Mouse (Mus musculus) layer of hippocampus, postnatal 10 days (tissue): Measurements from ENCODE around the gene Prss54. TPM values are rescaled to one million over a fixed set of nuclear protein-coding genes. Genes with fewer than 3 reads are reported as not detected.
A peak's percentile ranks its signal among the peaks of the same experiment; 100 is the strongest.

Experiments used
- DNase-seq, 2 experiments: peaks; one replicate each; pipeline ENCODE4 v3.0.0; 2021; ENCODE audit warnings: low spot score in 2 of 2
- total RNA-seq, 2 experiments: library from RNA; stranded (reverse); gene quantifications; 2 replicates each; pipeline ENCODE4 v1.2.3; 2021

Gene Prss54
- total RNA-seq, 2 experiments from 2014 or later = not detected

DNA sequence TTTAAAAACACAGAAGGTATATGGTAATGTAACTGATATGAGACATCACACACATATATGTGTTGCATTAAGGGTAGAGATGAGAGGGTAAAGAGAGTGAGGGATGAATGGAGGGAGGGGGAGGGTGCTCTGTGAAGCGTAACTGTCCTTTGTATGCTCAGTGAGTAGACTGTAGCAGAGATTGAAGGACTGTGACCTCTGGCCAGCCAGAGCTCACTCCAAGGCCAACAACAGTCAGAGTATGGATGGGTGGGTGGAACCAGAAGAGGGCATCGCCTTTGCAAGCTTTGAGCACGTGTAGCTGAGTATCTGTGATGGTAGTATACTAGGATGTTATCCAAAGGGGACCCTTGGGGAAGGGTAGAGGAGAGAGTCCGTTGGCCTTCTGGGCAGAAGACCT lies 24.6 kb downstream of the Prss54 start:
- DNase-seq = no peak

DNA sequence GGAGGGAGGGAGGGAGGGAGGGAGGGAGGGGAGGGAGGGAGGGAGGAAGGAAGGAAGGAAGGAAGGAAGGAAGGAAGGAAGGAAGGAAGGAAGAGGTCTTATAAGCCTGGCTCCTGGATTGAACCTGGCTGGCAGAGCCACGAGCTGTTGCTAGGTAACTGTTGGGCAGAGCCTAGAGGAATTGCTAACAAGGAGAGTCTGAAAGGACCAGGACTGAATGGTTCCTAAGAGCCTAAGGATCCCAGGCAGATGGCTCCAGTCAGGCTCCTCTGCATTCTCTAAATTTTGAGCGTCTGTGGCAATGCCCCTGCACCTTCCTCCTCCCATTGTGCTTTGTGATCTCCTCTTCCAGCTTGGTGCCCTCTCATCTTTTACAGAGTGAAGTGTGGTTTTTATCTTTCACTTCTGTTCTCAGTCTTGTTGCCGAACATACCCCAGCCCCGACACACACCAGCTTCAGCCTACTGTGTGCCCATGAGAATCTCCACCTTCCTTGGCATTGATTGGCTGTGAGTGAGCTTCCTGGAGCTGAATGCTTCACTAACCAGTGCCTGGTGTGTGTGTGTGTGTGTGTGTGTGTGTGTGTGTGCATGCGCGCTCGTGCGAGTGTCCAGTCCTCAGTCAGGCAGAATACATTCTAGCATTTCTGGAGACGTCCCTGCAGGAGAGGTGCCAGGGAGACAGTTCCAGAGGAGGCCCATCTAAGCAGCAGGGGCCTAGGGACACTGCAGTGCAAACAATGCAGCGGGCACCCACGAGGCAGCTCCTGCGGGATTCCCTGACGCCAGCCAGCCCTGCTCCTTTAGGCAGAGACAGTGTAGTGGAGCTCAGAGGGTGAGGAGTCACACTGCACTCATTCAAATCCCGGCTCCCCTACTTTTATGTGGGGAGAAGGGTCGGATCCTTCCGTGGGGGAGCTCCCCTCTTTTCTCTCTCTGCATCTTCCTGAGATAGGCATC lies 26.0 kb downstream of the Prss54 start:
- peak; percentile 26 to 35 for DNase-seq

DNA sequence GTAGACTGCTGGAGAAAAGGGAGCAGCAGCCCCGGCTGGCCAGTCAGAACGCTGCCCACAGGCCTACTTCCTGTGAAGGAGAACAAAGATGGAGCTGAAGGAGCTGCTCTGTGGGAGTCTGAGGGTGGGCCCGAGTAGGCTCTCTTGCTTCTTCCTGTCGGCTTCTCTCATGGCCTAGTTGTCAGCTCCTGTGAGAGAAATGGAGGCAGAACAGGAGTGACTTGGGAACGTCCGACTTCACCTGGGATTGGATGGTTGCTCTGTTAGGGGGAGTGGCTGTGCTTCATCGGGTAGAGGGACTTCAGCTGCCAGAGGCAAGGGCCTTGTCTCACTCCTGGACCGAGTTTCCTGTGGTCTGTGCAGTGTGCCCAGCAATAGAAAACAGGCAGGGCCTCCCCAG lies 28.2 kb downstream of the Prss54 start:
- no peak for DNase-seq

DNA sequence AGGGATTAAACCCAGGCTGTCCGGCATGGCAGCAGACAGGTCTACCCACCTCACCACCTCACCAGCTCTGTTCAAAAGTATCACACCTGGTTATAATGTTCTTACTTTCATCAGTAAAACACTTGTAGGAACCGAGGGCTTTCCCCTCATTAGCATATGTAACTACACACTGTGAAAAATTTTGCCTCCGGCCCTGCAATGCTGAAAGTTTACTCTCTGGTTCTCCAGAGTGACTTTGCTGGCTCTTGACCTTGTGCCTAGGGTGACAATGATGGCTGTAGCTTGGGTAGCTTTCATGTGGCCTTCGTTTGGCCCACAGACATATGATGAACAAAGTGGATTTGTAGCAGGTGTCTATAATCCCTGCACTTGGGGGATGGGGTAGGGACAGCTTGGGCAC lies 29.2 kb downstream of the Prss54 start:
- no peak for DNase-seq

DNA sequence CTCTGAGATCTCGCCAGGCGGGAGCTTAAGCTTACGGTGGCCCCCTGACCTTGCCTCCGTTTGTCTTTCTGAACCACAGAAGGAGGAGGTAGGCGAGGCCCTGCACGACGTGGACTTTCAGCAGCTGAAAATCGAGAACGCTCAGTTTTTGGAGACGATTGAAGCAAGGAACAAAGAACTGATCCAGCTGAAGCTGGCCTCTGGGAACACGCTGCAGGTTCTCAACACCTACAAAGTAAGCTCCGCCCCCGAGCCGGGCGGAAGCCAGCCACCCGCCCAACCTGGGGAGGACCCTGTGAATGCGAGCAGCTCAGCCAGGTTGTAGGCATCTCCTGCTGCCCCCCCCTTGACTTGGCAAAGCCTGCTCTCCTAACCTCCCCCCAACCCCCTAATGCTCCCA lies 30.3 kb downstream of the Prss54 start:
- DNase-seq = no peak

DNA sequence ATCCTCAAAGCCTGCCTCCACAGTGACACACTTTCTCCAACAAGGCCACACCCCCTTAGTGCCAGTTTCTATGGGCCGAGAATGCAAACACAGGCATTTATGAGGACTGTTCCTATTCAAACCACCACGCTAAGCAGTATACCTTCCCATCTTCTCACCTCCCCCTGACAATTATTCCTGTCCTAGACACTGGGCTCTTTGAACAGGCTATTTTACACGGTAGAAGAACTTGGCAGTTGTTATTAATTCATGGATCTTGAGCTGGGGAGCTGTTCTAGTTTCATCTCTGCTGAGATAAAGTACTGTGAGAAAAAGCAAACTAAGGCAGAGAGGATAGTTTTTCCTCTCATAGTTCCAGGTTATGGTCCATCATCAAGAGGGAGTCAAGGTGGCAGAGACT lies 33.1 kb downstream of the Prss54 start:
- DNase-seq = no peak

DNA sequence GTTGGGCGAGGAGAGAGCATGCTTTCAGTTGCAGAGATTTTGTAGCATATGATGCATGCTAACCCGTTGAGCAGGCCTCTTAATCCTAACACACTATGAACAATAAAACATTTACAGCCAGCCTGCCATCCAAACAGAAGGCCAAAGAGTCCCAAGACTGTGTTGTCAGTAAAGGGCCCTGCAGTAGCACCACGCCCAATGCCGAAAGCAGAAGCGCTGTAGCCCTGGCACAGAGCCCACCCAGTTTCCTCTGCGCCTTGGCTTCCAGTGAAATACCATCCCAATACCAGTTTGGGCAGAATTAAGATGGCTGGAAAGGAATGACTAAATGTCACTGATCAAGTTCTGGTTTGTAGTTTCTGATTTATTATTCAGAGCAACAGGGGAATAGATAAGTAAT lies 33.9 kb downstream of the Prss54 start:
- DNase-seq = no peak

DNA sequence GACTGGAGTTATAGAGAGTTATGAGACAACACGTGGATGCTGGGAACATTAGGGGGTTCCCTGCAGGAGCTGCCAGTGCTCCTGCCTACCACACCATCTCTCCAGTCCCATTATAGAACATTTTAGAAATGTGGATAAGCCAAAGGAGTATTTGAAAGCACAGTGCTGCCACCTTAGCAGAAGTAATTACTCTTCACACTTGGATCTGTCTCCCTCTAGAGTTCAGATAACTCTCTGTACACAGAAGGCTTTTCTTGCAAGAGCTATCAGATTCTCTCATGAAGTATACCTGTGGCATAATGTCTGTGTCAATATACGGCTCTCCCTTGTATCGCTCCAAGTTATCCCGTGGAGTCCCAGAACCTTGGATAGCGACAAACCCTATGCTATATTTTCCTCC lies 36.7 kb downstream of the Prss54 start:
- DNase-seq = no peak

DNA sequence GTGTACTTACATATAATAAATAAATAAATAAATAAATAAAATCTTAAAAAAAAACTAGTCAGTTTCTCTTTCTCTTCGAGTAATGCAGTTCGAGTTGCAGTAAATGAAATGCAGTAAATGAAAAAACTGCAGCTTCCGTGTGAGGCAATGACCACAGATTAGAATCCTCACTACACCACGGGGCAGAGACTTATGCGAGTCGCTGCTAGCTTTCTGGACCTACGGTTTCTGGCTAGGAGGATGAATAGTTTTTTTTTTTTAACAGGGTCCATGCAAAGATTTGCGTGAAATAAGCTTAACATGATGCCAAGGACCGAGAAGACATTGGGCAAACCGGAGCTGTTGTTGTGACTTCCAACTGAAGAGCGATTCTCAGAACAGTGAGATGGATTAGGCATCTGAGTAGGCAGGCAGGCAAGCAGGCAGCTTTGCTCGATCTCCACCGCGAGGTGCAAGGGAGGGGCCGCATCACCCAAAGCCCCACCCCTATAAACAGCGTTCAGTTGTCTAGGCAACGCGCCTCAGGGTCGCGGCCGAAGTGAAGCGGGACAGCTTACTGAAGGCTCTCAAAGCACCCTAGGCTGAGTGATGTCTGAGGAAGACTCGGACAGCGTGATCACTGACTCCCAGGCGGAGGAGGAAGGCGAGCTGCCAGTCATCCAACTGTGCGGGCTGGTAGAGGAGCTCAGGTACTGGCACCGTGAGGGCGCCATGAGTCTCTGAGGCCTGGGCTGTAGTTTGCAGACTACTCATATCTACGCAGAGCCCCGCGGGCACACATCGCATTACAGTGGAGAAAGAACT lies 42.4 kb downstream of the Prss54 start, which contains the start of gene Ccdc113:
Gene Ccdc113 (plus strand): TSS at position 502 of the 804 bp plus-strand sequence.
- DNase-seq = peak; percentile 52 to 64

DNA sequence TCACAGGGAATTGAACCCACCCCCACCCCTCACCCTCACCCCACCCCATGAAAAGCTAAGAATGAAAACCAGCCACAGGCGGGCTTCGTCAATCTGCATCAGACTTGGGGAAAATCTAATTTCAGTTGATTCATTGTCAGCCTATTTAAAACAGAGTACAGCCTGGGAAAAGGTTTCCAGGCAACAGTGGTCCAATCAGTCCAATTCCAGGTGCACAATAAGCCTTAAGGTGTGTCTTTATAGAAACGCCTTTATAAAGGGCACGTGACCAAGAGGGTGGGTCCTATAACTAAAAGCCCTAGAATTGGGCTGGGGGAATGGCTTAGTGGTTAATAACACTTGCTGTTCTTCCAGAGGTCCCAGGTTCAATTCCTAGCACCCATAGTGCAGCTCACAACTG lies 43.9 kb downstream of the Prss54 start:
- DNase-seq = no peak

DNA sequence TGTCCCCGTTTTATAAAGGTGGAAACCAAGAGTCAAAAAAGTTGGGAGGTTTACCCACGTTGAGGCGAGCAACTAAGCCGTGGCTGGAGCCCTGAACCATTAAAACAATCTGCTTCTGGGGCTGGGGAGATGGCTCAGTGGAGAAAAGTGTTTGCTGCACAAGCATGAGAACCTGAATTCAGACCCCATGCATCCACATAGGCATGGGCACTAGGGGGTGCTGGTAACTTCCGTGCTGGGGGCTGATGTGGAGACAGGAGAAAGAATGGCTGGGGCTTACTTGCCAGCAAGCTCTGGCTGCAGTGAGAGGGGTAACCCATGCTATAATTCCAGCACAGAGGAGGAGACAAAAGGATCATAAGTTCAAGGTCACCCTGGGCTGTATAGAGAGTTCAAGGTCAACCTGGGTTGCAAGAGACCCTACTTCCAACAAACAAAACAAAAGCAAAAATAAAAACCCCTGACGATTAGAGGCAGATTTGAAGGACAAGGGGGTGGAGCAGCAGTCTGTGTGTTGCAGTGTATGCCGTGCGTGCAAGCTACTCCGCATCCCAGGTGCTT lies 47.3 kb downstream of the Prss54 start:
- no peak for DNase-seq

DNA sequence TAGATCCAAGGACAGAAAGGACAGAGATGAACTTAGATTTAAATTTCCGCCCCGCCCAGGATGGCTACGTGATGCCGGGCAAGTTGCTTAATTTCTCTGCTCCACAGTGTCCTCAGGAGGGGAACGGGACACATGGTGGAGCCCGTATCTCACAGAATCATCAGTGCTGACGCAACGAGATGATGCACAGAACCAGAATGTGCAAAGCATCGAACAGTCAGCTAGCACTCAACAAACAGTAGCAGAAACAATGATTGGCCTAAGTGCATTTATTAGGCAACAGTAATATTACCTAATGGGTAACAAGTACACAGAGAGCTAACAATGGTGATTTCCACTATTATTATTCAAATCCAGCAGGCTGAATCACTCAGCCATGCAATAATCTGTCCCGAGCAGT lies 47.9 kb downstream of the Prss54 start:
- DNase-seq = no peak

DNA sequence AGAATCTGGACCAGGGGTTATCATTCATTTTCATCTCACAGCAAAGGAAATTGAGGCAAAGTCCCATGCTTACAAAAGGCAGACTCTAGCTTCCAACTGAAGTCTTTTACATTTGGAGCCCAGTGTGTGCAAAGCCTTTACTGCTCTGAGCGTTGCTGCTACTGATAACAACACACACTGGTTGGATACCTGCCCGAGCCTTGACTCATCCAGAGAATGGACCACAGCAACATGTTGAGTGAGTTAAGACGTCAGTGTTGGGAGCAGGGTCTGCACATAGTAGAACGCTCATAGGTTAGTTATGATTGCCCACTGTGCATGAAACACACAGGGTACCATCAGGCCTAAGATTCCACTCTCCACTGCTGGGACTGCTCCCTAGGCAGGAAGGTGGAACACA lies 52.1 kb downstream of the Prss54 start:
- DNase-seq = no peak

DNA sequence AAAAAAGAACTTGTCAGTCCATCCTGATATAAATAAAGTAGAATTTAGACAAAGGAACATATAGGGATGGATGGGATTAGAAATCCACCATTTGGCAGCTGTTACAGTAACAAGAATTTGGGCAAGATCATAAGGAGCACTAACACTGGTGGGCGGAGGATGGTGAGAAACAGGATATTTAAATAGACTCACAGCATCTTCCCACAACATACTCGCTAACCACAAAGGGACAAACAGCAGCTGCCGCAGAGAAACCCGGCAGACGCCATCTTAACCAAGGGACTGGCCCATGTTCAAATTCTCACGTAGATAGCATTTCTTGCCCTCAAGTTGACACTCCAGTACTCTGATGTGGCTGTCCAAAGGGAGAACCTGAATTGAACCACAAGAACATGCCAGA lies 59.2 kb downstream of the Prss54 start:
- no peak for DNase-seq

DNA sequence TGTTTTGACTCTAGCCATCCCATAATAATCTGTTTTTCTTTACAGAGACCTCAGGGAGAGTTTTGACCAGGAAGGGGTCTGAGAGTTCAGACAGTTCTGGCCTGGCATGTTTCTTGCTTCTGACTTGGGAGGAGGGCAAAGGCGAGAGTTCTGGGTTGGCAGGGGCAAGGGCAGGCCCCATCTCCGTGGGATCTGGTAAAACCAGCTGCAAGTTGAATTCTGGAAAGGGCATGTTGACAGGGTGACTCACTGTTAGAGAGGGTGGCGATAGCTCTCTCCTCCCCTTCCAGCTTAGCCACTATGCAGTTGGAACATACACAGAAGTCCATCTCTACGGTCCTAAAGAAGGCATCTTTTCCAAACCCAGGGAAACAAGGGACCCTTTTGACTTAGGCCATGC lies 62.9 kb downstream of the Prss54 start:
- no peak for DNase-seq

DNA sequence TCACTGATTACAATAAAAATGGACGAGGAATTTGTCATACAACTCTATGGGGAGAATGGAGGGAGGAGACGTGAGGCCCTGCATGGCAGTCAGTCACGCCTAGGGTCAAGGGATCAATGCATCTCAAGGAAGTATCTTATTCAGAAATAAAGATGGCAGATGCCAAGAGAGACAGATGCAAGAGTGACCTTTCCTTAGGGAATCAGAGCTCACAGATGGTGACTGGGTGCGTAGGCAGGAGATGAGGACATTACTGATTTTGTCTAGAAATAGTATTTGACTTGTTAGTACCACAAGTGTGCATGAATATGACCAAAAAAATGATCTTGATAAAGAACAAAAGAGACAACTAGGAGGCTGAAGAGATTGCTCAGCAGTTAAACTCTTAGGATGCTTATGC lies 63.9 kb downstream of the Prss54 start:
- DNase-seq = no peak

Other genes with a start within 250 kb of the Prss54 start
- 10 to 100 TPM; 18.1 to 19.4 TPM for gene Zfp319, start 244.4 kb downstream of the Prss54 start, total RNA-seq
- gene Usb1, start 244.1 kb downstream of the Prss54 start, total RNA-seq = 10 to 100 TPM; 17.2 to 22.8 TPM
- gene Mmp15, start 224.1 kb downstream of the Prss54 start, total RNA-seq = 10 to 100 TPM; 41.2 to 42.5 TPM
- 10 to 100 TPM; 64.1 to 67.9 TPM for gene Cfap20, start 141.5 kb downstream of the Prss54 start, total RNA-seq
- 10 to 100 TPM; 73.8 to 80.8 TPM for gene Csnk2a2, start 86.3 kb downstream of the Prss54 start, total RNA-seq
- 1 to 10 TPM; 1.1 to 2.4 TPM for gene Ccdc113, start 42.3 kb downstream of the Prss54 start, total RNA-seq
- 1 to 10 TPM; 2.5 to 2.6 TPM for gene Gins3, start 57.1 kb upstream of the Prss54 start, total RNA-seq
- 1,000 to 10,000 TPM; 1,214 to 1,219 TPM for gene Ndrg4, start 100.6 kb upstream of the Prss54 start, total RNA-seq
- gene Setd6, start 139.5 kb upstream of the Prss54 start, total RNA-seq = 10 to 100 TPM; 21.7 to 27.4 TPM
- 100 to 1,000 TPM; 134 to 144 TPM for gene Cnot1, start 231.1 kb upstream of the Prss54 start, total RNA-seq
- gene Sap18b, start 249.0 kb upstream of the Prss54 start, total RNA-seq = 100 to 1,000 TPM; 165 to 170 TPM